Mouse (Mus musculus) ovary, adult 18-20 months (tissue): Measurements from ENCODE around the gene Lce1e.
"Not testable (repeated sequence)": the region's sequence is repeated elsewhere in the genome, so short reads cannot be mapped to it uniquely, and the experiment has no call there.

Experiments used
- DNase-seq: peaks from one replicate; pipeline ENCODE4 v3.0.0; 2022; ENCODE audit warnings: low spot score, mixed read lengths

Lce1e gene

DNA sequence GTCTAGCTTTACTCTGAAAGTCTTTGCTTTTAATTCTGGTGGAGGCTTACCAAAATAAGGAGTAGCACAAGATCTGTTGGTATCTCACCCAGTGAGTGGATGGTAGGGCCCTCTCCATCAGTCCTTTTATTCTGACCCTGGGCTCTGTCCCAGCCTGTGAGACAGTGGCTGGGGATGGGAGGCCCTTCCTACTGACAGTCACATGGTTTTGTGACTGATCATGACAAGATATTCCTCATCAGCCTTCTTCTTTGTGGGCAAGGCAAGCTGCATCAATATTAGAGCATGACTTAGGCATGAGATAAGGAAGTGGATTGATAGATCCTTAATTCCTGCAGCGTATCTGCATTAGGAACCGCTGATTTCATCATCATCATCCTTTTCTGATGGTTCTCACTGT lies at the start of gene Lce1e:
Gene Lce1e, minus strand, starts transcription at position 101 of the 400 bp plus-strand sequence.
- DNase-seq, result no peak

GRCm38 (mm10) chr3:92753197-92753596 lies 44.3 kb upstream of the Lce1e start:
- DNase-seq, result no peak

- no peak for DNase-seq
Measured at GRCm38 (mm10) chr3:92752238-92752637, 43.4 kb upstream of the Lce1e start, which contains the start of gene Lce1g. Gene Lce1g (minus strand): TSS chr3:92752338.

DNA sequence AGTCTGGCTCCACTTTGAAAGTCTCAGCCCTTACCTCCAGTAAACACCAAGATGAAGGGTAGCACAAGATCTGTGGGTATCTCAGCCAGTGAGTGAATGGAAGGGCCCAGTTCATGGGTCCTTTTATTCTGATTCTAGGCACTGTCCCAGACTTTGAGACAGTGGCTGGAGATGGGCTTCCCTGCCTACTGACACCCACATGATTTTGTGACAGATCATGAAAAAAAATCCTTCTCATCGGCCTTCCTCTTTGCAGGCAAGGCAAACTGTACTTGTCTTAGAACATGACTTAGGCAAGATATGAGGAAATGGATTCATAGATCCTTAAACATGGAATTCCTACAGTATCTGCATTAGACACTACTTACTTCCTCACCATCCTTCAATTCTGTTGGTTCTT lies 30.1 kb upstream of the Lce1e start, which contains the start of gene Gm38119:
Gene Gm38119, minus strand, starts transcription at position 101 of the 400 bp plus-strand sequence.
- no peak for DNase-seq

GRCm38 (mm10) chr3:92722631-92723030 lies 13.8 kb upstream of the Lce1e start:
- no peak for DNase-seq

- DNase-seq, result no peak
Measured at GRCm38 (mm10) chr3:92720250-92720649, 11.4 kb upstream of the Lce1e start, which contains the start of gene Lce1f. Gene Lce1f (minus strand): TSS chr3:92720350.

DNA sequence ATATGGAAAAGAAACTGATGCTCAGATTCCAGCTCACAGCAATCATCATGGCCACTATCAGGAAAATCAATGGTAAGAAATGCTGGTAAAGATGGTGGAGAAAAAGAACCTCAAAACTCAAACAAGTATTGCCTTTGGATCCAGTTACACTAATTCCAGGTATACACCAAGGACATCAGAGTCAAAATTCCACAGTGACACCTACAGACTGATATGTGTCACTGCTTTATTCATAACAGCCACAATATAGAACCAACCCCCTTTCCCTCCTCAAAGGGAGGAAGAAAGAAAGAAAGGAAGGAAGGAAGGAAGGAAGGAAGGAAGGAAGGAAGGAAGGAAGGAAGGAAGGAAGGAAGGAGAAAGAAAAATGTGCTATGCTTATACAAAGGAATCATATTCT lies 6.2 kb upstream of the Lce1e start:
- no peak for DNase-seq

GRCm38 (mm10) chr3:92694613-92695012 lies 14.3 kb downstream of the Lce1e start:
- no peak for DNase-seq

DNA sequence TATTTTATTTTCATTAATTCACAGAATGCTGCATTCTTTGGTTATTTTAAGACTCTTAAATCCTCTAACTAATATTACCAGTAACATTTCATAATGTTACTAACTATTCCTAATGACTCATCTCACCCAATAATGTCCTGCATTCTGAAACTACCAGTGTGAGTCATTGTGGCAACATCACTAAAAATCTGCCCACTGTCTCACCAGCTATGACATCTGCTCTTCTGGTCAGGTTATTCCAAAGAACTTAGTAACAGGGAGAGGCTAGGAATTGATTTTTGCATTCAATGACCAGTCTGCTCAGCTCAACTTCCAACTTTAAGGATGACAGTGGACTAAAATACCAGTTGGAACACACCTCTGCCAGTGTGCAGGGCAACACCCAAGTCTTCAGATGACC lies 17.2 kb downstream of the Lce1e start:
- no peak for DNase-seq

DNA sequence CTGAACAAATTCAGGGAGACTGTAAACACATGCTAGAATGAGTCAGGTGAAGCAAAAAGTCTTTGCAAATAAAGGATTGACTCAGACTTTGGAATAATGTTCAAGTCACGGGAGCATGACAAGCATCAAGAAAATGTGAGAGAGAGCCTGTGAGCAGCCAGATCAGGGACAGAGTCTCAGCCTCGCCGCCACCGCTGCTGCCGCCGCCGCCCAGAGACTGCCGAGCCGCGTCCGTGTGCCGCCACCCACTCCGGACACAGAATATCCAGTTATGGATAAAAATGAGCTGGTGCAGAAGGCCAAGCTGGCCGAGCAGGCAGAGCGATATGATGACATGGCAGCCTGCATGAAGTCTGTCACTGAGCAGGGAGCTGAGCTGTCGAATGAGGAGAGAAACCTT lies 19.7 kb downstream of the Lce1e start:
- not testable (repeated sequence) for DNase-seq

DNA sequence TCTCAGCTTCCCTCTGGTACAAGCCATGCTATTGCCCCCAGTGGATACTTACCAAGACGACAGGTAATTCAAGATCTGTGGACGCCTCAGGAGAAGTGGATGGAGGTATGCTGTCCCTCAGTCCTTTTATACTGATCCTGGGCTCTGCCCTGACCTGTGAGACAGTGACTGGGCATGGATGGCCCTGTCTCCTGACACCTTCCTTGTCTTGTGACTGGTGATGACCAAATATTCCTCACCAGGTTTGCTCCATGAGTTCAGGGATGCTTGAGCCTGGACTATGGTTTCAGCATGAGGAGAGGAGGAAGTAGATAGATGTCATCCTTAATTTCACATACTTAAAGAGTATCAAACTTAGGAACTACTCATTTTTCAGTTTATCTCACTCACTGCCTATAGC lies 21.8 kb downstream of the Lce1e start, which contains the start of gene Lce1d:
Gene Lce1d, minus strand, starts transcription at position 101 of the 400 bp plus-strand sequence.
- no peak for DNase-seq

- no peak for DNase-seq
Measured at GRCm38 (mm10) chr3:92678947-92679346, 29.9 kb downstream of the Lce1e start, which contains the start of gene Lce1c. Gene Lce1c (plus strand): TSS chr3:92679247.

GRCm38 (mm10) chr3:92670215-92670614 lies 38.7 kb downstream of the Lce1e start, which contains the start of gene Lce1a2:
Gene Lce1a2 (minus strand): TSS chr3:92670315.
- no peak for DNase-seq
